Mouse (Mus musculus) neural tube, embryonic 13.5 days (tissue): Measurements from ENCODE around the gene Usp2. TPM values are rescaled to one million over a fixed set of nuclear protein-coding genes. Genes with fewer than 3 reads are reported as not detected.

ENCODE experiments used
- ATAC-seq: fragments of 200-750 bp; cut with Nextera tagmentation; 2 replicates; pipeline ENCODE4 v1.8.0; 2017; ENCODE audit warnings: low read depth, mild to moderate bottlenecking, moderate TSS enrichment, moderate library complexity
- H3K27ac ChIP-seq: fragments of 300-500 bp; sonication (generic); replicated peaks from 2 replicates; pipeline ENCODE4 v1.5.1; 2015; ENCODE audit warnings: moderate library complexity, mild to moderate bottlenecking, inconsistent platforms
- H3K27me3 ChIP-seq: fragments of 300-500 bp; sonication (generic); 2 replicates; pipeline ENCODE4 v1.6.1; 2015; ENCODE audit warnings: mild to moderate bottlenecking, inconsistent platforms
- H3K36me3 ChIP-seq: fragments of 300-500 bp; sonication (generic); 2 replicates; pipeline ENCODE4 v1.6.1; 2015; ENCODE audit warnings: mild to moderate bottlenecking, inconsistent platforms
- H3K4me1 ChIP-seq: fragments of 300-500 bp; sonication (generic); replicated peaks from 2 replicates; pipeline ENCODE4 v1.6.1; 2015; ENCODE audit warnings: inconsistent platforms
- H3K4me2 ChIP-seq: fragments of 300-500 bp; sonication (generic); 2 replicates; pipeline ENCODE4 v1.6.1; 2015; ENCODE audit warnings: inconsistent platforms, mild to moderate bottlenecking, moderate library complexity
- H3K4me3 ChIP-seq: fragments of 300-500 bp; sonication (generic); 2 replicates; pipeline ENCODE4 v1.5.1; 2015; ENCODE audit warnings: mild to moderate bottlenecking, inconsistent platforms
- H3K9ac ChIP-seq: fragments of 300-500 bp; sonication (generic); 2 replicates; pipeline ENCODE4 v1.6.1; 2015; ENCODE audit warnings: moderate library complexity, mild to moderate bottlenecking, inconsistent platforms
- H3K9me3 ChIP-seq: fragments of 300-500 bp; sonication (generic); 2 replicates; pipeline ENCODE4 v1.6.1; 2016; ENCODE audit warnings: inconsistent platforms
- whole genome bisulfite sequencing: fragments of 180-500 bp; shearing (Covaris S2); methylation state at CpG from one replicate; pipeline ENCODE4 v1.1.7; 2015; 5-methylcytosine and 5-hydroxymethylcytosine counted together
- polyA plus RNA-seq: library from polyadenylated mRNA; unstranded; fragments of >200 nt; fragmentation: Nextera tagmentation; extraction: Ambion mirVana; gene quantifications from 2 replicates; pipeline ENCODE4 v1.2.1, GENCODE M21; 2015

Gene Usp2
- 8.7 and 12.6 TPM in 2 replicates for polyA plus RNA-seq

GRCm38 (mm10) chr9:44066785-44067225 is at the start of gene Usp2:
TSS of gene Usp2 (plus strand) at chr9:44067021.
- H3K27ac ChIP-seq, result 0 out of 2 replicates have a peak within 1 kb of the TSS, but pooled peaks have one; percentile 23
- H3K36me3 ChIP-seq, result no peaks in the 10 kb centered on the region
- peak; percentile 98 for ATAC-seq
- no peaks in the 10 kb centered on the region for H3K9me3 ChIP-seq
- peak within 1 kb of the TSS; percentile 73 for H3K9ac ChIP-seq
- H3K4me2 ChIP-seq, result peak within 1 kb of the TSS; percentile 88
- peaks cover 7% of the 10 kb centered on the region for H3K27me3 ChIP-seq
- H3K4me3 ChIP-seq, result peak within 1 kb of the TSS; percentile 52
- under 1% methylated on average over 38 of the region's 38 CpGs for WGBS
- peaks cover 35% of the 10 kb centered on the region for H3K4me1 ChIP-seq

GRCm38 (mm10) chr9:44017846-44018245 is 49.0 kb upstream of the Usp2 start:
- ATAC-seq, result no peak
- H3K27me3 ChIP-seq, result no peaks in the 10 kb centered on the region
- H3K36me3 ChIP-seq, result no peaks in the 10 kb centered on the region
- no peak overlapping the region for H3K27ac ChIP-seq
- peaks cover 4% of the 10 kb centered on the region; the same call in 1 of the 2 replicates for H3K4me1 ChIP-seq
- H3K4me2 ChIP-seq, result no peak overlapping the region
- no peaks in the 10 kb centered on the region for H3K9me3 ChIP-seq
- no peak overlapping the region for H3K9ac ChIP-seq
- 74% methylated on average over 5 of the region's 5 CpGs for WGBS
- no peak overlapping the region for H3K4me3 ChIP-seq

- ATAC-seq, result no peak
- no peaks in the 10 kb centered on the region for H3K36me3 ChIP-seq
These were observed 46.8 kb upstream of the Usp2 start for GRCm38 (mm10) chr9:44020001-44020400.

GRCm38 (mm10) chr9:44022100-44022847 is 44.5 kb upstream of the Usp2 start:
- no peak overlapping the region for H3K27ac ChIP-seq
- no peaks in the 10 kb centered on the region for H3K27me3 ChIP-seq
- ATAC-seq, result no peak
- H3K36me3 ChIP-seq, result no peaks in the 10 kb centered on the region
- H3K4me3 ChIP-seq, result no peak overlapping the region
- WGBS, result 65% methylated on average over 8 of the region's 8 CpGs
- H3K4me1 ChIP-seq, result no peaks in the 10 kb centered on the region
- no peak overlapping the region for H3K4me2 ChIP-seq
- no peak overlapping the region for H3K9ac ChIP-seq
- no peaks in the 10 kb centered on the region for H3K9me3 ChIP-seq

More at GRCm38 (mm10) chr9:44020001-44020400, 46.8 kb upstream of the Usp2 start:
- Histone ChIP-seq H3K4me2 (no peak overlapping the region), H3K4me1 (no peaks in the 10 kb centered on the region), H3K4me3 (no peak overlapping the region), H3K27ac (no peak overlapping the region), H3K9ac (no peak overlapping the region), H3K27me3 (no peaks in the 10 kb centered on the region), H3K9me3 (no peaks in the 10 kb centered on the region)
- WGBS, result 87% methylated on average over 7 of the region's 7 CpGs

GRCm38 (mm10) chr9:44024096-44024495 is 42.7 kb upstream of the Usp2 start:
- no peak for ATAC-seq
- H3K4me3 ChIP-seq, result no peak overlapping the region
- no peaks in the 10 kb centered on the region for H3K36me3 ChIP-seq
- no peaks in the 10 kb centered on the region for H3K9me3 ChIP-seq
- no peaks in the 10 kb centered on the region for H3K27me3 ChIP-seq
- H3K4me1 ChIP-seq, result no peaks in the 10 kb centered on the region
- WGBS, result 91% methylated on average over 3 of the region's 3 CpGs
- no peak overlapping the region for H3K27ac ChIP-seq
- no peak overlapping the region for H3K9ac ChIP-seq
- no peak overlapping the region for H3K4me2 ChIP-seq

- H3K36me3 ChIP-seq, result no peaks in the 10 kb centered on the region
- no peak overlapping the region for H3K4me3 ChIP-seq
- 64% methylated on average over 5 of the region's 5 CpGs for WGBS
These were observed 37.1 kb upstream of the Usp2 start for GRCm38 (mm10) chr9:44029580-44030236.

GRCm38 (mm10) chr9:44030646-44031045 is 36.2 kb upstream of the Usp2 start:
- Histone ChIP-seq H3K27ac (no peak overlapping the region), H3K9me3 (no peaks in the 10 kb centered on the region), H3K4me1 (no peaks in the 10 kb centered on the region), H3K9ac (no peak overlapping the region), H3K27me3 (no peaks in the 10 kb centered on the region), H3K36me3 (no peaks in the 10 kb centered on the region), H3K4me3 (no peak overlapping the region), H3K4me2 (no peak overlapping the region)
- WGBS, result 86% methylated on average over 4 of the region's 4 CpGs
- no peak for ATAC-seq

More at GRCm38 (mm10) chr9:44029580-44030236, 37.1 kb upstream of the Usp2 start:
- Histone ChIP-seq H3K4me2 (no peak overlapping the region), H3K9ac (no peak overlapping the region), H3K4me1 (no peaks in the 10 kb centered on the region), H3K27me3 (no peaks in the 10 kb centered on the region), H3K27ac (no peak overlapping the region), H3K9me3 (no peaks in the 10 kb centered on the region)
- ATAC-seq, result no peak

GRCm38 (mm10) chr9:44031079-44031478 is 35.7 kb upstream of the Usp2 start:
- 86% methylated on average over 5 of the region's 5 CpGs for WGBS

GRCm38 (mm10) chr9:44031946-44032345 is 34.9 kb upstream of the Usp2 start:
- 82% methylated on average over 4 of the region's 4 CpGs for WGBS
- Histone ChIP-seq H3K27ac (no peak overlapping the region), H3K9ac (no peak overlapping the region), H3K4me3 (no peak overlapping the region), H3K9me3 (no peaks in the 10 kb centered on the region), H3K27me3 (no peaks in the 10 kb centered on the region), H3K36me3 (no peaks in the 10 kb centered on the region), H3K4me2 (no peak overlapping the region), H3K4me1 (no peaks in the 10 kb centered on the region)
- ATAC-seq, result no peak

More at GRCm38 (mm10) chr9:44031079-44031478, 35.7 kb upstream of the Usp2 start:
- H3K4me1 ChIP-seq, result no peaks in the 10 kb centered on the region
- H3K4me3 ChIP-seq, result no peak overlapping the region
- H3K27me3 ChIP-seq, result no peaks in the 10 kb centered on the region
- no peak overlapping the region for H3K9ac ChIP-seq
- H3K4me2 ChIP-seq, result no peak overlapping the region
- no peak overlapping the region for H3K27ac ChIP-seq
- no peaks in the 10 kb centered on the region for H3K9me3 ChIP-seq
- H3K36me3 ChIP-seq, result no peaks in the 10 kb centered on the region
- no peak for ATAC-seq

GRCm38 (mm10) chr9:44033317-44033716 is 33.5 kb upstream of the Usp2 start:
- H3K4me1 ChIP-seq, result no peaks in the 10 kb centered on the region
- H3K9me3 ChIP-seq, result no peaks in the 10 kb centered on the region
- H3K27ac ChIP-seq, result no peak overlapping the region
- no peaks in the 10 kb centered on the region for H3K27me3 ChIP-seq
- 97% methylated on average over 5 of the region's 5 CpGs for WGBS
- H3K4me2 ChIP-seq, result no peak overlapping the region
- no peaks in the 10 kb centered on the region for H3K36me3 ChIP-seq
- no peak overlapping the region for H3K9ac ChIP-seq
- no peak for ATAC-seq
- no peak overlapping the region for H3K4me3 ChIP-seq

GRCm38 (mm10) chr9:44033957-44034727 is 32.7 kb upstream of the Usp2 start:
- Histone ChIP-seq H3K9me3 (no peaks in the 10 kb centered on the region), H3K27me3 (no peaks in the 10 kb centered on the region), H3K4me1 (no peaks in the 10 kb centered on the region), H3K9ac (no peak overlapping the region), H3K27ac (no peak overlapping the region), H3K36me3 (no peaks in the 10 kb centered on the region), H3K4me2 (no peak overlapping the region), H3K4me3 (no peak overlapping the region)
- no peak for ATAC-seq
- 68% methylated on average over 13 of the region's 13 CpGs for WGBS

GRCm38 (mm10) chr9:44037106-44037505 is 29.7 kb upstream of the Usp2 start:
- no peak overlapping the region for H3K4me2 ChIP-seq
- no peak overlapping the region for H3K27ac ChIP-seq
- no peak for ATAC-seq
- no peaks in the 10 kb centered on the region for H3K9me3 ChIP-seq
- H3K4me3 ChIP-seq, result no peak overlapping the region
- 97% methylated on average over 5 of the region's 5 CpGs for WGBS
- H3K4me1 ChIP-seq, result no peaks in the 10 kb centered on the region
- no peaks in the 10 kb centered on the region for H3K36me3 ChIP-seq
- H3K27me3 ChIP-seq, result peaks cover 13% of the 10 kb centered on the region
- H3K9ac ChIP-seq, result no peak overlapping the region
